Mouse (Mus musculus) ES-Bruce4 (cell line): ENCODE results near the gene Scmh1.

ENCODE experiments used
- CTCF ChIP-seq: IDR thresholded peaks from one replicate; pipeline ENCODE4 v1.8.1; 2011; ENCODE audit warnings: low read depth, low read length
- EP300 ChIP-seq: IDR thresholded peaks from 2 replicates; pipeline ENCODE4 v1.6.1; 2011; ENCODE audit warnings: low read depth, low read length; ENCODE audit not compliant: insufficient read depth
- POLR2A ChIP-seq: IDR thresholded peaks from one replicate; pipeline ENCODE4 v1.8.1; 2011; ENCODE audit warnings: low read length; ENCODE audit not compliant: insufficient read depth

DNA sequence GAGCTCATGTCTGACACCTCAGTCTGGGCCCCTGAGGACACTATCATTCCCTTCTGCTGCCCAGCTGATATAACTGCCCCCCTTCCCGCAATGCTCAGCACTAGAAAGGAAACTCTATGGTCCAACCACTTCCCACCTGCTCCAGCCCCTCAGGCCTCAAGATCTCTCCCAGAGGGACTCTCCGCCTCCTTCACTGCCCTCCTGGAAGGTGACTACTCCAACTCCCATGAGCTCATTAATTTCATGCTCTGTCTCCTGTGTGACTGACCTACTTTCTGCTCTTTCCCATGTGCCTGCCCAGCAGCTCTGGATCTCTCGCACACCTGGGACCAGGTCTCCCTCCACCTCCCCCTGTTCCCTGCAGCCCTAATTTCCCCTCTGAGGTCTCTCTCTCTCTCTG is 32.2 kb upstream of the Scmh1 start:
- TF ChIP-seq CTCF (no peak), POLR2A (no peak), EP300 (no peak)
